Mouse (Mus musculus) forebrain, embryonic 14.5 days (tissue): ENCODE results near the gene 4931409K22Rik. TPM values are rescaled to one million over a fixed set of nuclear protein-coding genes. Genes with fewer than 3 reads are reported as not detected.

Experiments used
- ATAC-seq: fragments of 200-750 bp; cut with Nextera tagmentation; 2 replicates; pipeline ENCODE4 v1.8.0; 2017; ENCODE audit warnings: mild to moderate bottlenecking, moderate library complexity
- DNase-seq: peaks from one replicate; pipeline ENCODE4 v3.0.0-alpha.2; 2015; ENCODE audit warnings: low spot score
- H3K27ac ChIP-seq: fragments of 300-500 bp; sonication (generic); 2 replicates; pipeline ENCODE4 v1.5.1; 2014; ENCODE audit warnings: low read depth, mild to moderate bottlenecking, control low read depth, low read length, moderate library complexity
- H3K27me3 ChIP-seq: fragments of 300-500 bp; sonication (generic); replicated peaks from 2 replicates; pipeline ENCODE4 v1.6.1; 2014; ENCODE audit warnings: low read length, control low read depth, mixed read lengths; ENCODE audit not compliant: control insufficient read depth, insufficient read depth
- H3K36me3 ChIP-seq: fragments of 300-500 bp; sonication (generic); 2 replicates; pipeline ENCODE4 v1.6.1; 2014; ENCODE audit warnings: low read length, control low read depth; ENCODE audit not compliant: control insufficient read depth, insufficient read depth
- H3K4me1 ChIP-seq: fragments of 300-500 bp; sonication (generic); 2 replicates; pipeline ENCODE4 v1.6.1; 2014; ENCODE audit warnings: antibody characterized with exemption, low read length, control low read depth; ENCODE audit not compliant: control insufficient read depth, insufficient read depth
- H3K4me2 ChIP-seq: fragments of 300-500 bp; sonication (generic); 2 replicates; pipeline ENCODE4 v1.6.1; 2014; ENCODE audit warnings: mild to moderate bottlenecking, control low read depth, low read length
- H3K4me3 ChIP-seq: fragments of 300-500 bp; sonication (generic); 2 replicates; pipeline ENCODE4 v1.5.1; 2014; ENCODE audit warnings: low read depth, low read length, control low read depth
- H3K9ac ChIP-seq: fragments of 300-500 bp; sonication (generic); 2 replicates; pipeline ENCODE4 v1.6.1; 2014; ENCODE audit warnings: mild to moderate bottlenecking, low read length, control low read depth, moderate library complexity
- H3K9me3 ChIP-seq: fragments of 300-500 bp; sonication (generic); replicated peaks from 2 replicates; pipeline ENCODE4 v1.6.1; 2016; ENCODE audit warnings: low read length, control low read depth, mixed read lengths; ENCODE audit not compliant: control insufficient read depth
- WGBS: fragments of 180-500 bp; shearing (Covaris S2); extraction: QIAGEN DNeasy Blood & Tissue Kit; methylation state at CpG from one replicate; pipeline ENCODE4 v1.1.7; 2014; 5-methylcytosine and 5-hydroxymethylcytosine counted together
- polyA plus RNA-seq: library from polyadenylated mRNA; unstranded; fragments of >200 nt; fragmentation: Nextera tagmentation; extraction: Ambion mirVana; gene quantifications from 2 replicates; pipeline ENCODE4 v1.2.1, GENCODE M21; 2014

4931409K22Rik gene
- polyA plus RNA-seq, 1 experiment from 2014 or later = 0.06 TPM

- 82% methylated on average over 5 of the region's 5 CpGs for WGBS
- Histone ChIP-seq H3K4me3 (no peak overlapping the region), H3K9ac (no peak overlapping the region), H3K9me3 (no peaks in the 10 kb centered on the region), H3K36me3 (no peaks in the 10 kb centered on the region), H3K4me2 (no peak overlapping the region), H3K27me3 (no peaks in the 10 kb centered on the region), H3K27ac (no peak overlapping the region), H3K4me1 (peaks cover 15% of the 10 kb centered on the region)
- no peak for ATAC-seq
- DNase-seq = no peak
These were observed 2.9 kb downstream of the 4931409K22Rik start for GRCm38 (mm10) chr5:24553621-24554244.

- peak; percentile 37 for ATAC-seq
- no peaks in the 10 kb centered on the region for H3K9me3 ChIP-seq
- no peak for DNase-seq
- no peaks in the 10 kb centered on the region for H3K36me3 ChIP-seq
- no peaks in the 10 kb centered on the region for H3K27me3 ChIP-seq
- peak overlapping the region; percentile 28; the same call in 1 of the 2 replicates for H3K27ac ChIP-seq
- peaks cover 15% of the 10 kb centered on the region for H3K4me1 ChIP-seq
- WGBS = 40% methylated on average over 2 of the region's 2 CpGs
- no peak overlapping the region for H3K4me3 ChIP-seq
- H3K4me2 ChIP-seq = peak overlapping the region; percentile 45
- peak overlapping the region; percentile 30; the same call in 1 of the 2 replicates for H3K9ac ChIP-seq
These were observed 5.3 kb downstream of the 4931409K22Rik start for GRCm38 (mm10) chr5:24551317-24551688.

- Histone ChIP-seq H3K9ac (peak overlapping the region; percentile 37; the same call in 1 of the 2 replicates), H3K36me3 (no peaks in the 10 kb centered on the region), H3K9me3 (no peaks in the 10 kb centered on the region), H3K4me1 (peaks cover 15% of the 10 kb centered on the region), H3K4me2 (peak overlapping the region; percentile 45), H3K27me3 (no peaks in the 10 kb centered on the region), H3K4me3 (no peak overlapping the region), H3K27ac (peak overlapping the region; percentile 65)
- DNase-seq = peak; percentile 90
- 17% methylated on average over 26 of the region's 26 CpGs for WGBS
- peak; percentile 93 for ATAC-seq
These were observed 5.9 kb downstream of the 4931409K22Rik start for GRCm38 (mm10) chr5:24550598-24551316.

GRCm38 (mm10) chr5:24542643-24543042, 14.0 kb downstream of the 4931409K22Rik start:
- DNase-seq = no peak

GRCm38 (mm10) chr5:24541144-24541569, 15.5 kb downstream of the 4931409K22Rik start:
- 39% methylated on average over 6 of the region's 6 CpGs for WGBS
- Histone ChIP-seq H3K27ac (no peak overlapping the region), H3K4me1 (peaks cover 4% of the 10 kb centered on the region; the same call in 1 of the 2 replicates), H3K9me3 (no peaks in the 10 kb centered on the region), H3K9ac (no peak overlapping the region), H3K4me3 (no peak overlapping the region), H3K36me3 (no peaks in the 10 kb centered on the region), H3K27me3 (no peaks in the 10 kb centered on the region), H3K4me2 (no peak overlapping the region)
- DNase-seq (no peak), ATAC-seq (no peak)

More at GRCm38 (mm10) chr5:24542643-24543042, 14.0 kb downstream of the 4931409K22Rik start:
- no peaks in the 10 kb centered on the region for H3K27me3 ChIP-seq
- H3K27ac ChIP-seq = no peak overlapping the region
- no peaks in the 10 kb centered on the region for H3K9me3 ChIP-seq
- WGBS = 77% methylated on average over 7 of the region's 7 CpGs
- H3K36me3 ChIP-seq = no peaks in the 10 kb centered on the region
- ATAC-seq = no peak
- no peak overlapping the region for H3K4me2 ChIP-seq
- no peak overlapping the region for H3K9ac ChIP-seq
- H3K4me3 ChIP-seq = no peak overlapping the region
- peaks cover under 1% of the 10 kb centered on the region; the same call in 1 of the 2 replicates for H3K4me1 ChIP-seq

- no peak within 1 kb of the TSS for H3K4me2 ChIP-seq
- peaks cover 4% of the 10 kb centered on the region; the same call in 1 of the 2 replicates for H3K4me1 ChIP-seq
- H3K9ac ChIP-seq = no peak within 1 kb of the TSS
- no peaks in the 10 kb centered on the region for H3K9me3 ChIP-seq
- H3K27ac ChIP-seq = no peak within 1 kb of the TSS
- no peaks in the 10 kb centered on the region for H3K36me3 ChIP-seq
- ATAC-seq = no peak
- H3K27me3 ChIP-seq = no peaks in the 10 kb centered on the region
- H3K4me3 ChIP-seq = no peak within 1 kb of the TSS
- no peak for DNase-seq
- WGBS = 53% methylated on average over 14 of the region's 14 CpGs
These were observed 16.0 kb downstream of the 4931409K22Rik start, which contains the start of gene Asb10 for GRCm38 (mm10) chr5:24540387-24541143. TSS of gene Asb10 (minus strand) at chr5:24540978.

- Histone ChIP-seq H3K4me3 (no peak overlapping the region), H3K4me2 (no peak overlapping the region), H3K27ac (no peak overlapping the region), H3K36me3 (no peaks in the 10 kb centered on the region), H3K27me3 (no peaks in the 10 kb centered on the region), H3K9me3 (no peaks in the 10 kb centered on the region), H3K4me1 (peaks cover 4% of the 10 kb centered on the region; the same call in 1 of the 2 replicates), H3K9ac (no peak overlapping the region)
- 83% methylated on average over 22 of the region's 22 CpGs for WGBS
- ATAC-seq (no peak), DNase-seq (no peak)
These were observed 16.9 kb downstream of the 4931409K22Rik start for GRCm38 (mm10) chr5:24539571-24540296.

- no peaks in the 10 kb centered on the region for H3K9me3 ChIP-seq
- 68% methylated on average over 16 of the region's 16 CpGs for WGBS
- no peak overlapping the region for H3K9ac ChIP-seq
- DNase-seq = no peak
- H3K4me2 ChIP-seq = no peak overlapping the region
- ATAC-seq = no peak
- H3K4me3 ChIP-seq = no peak overlapping the region
- H3K27me3 ChIP-seq = no peaks in the 10 kb centered on the region; the same call in 1 of the 2 replicates
- H3K36me3 ChIP-seq = no peaks in the 10 kb centered on the region
- no peak overlapping the region for H3K27ac ChIP-seq
- peaks cover 4% of the 10 kb centered on the region; the same call in 1 of the 2 replicates for H3K4me1 ChIP-seq
These were observed 19.0 kb downstream of the 4931409K22Rik start for GRCm38 (mm10) chr5:24537618-24538017.
